Mouse (Mus musculus): ENCODE measurements at regions not wholly inside any gene's neighbourhood (a gene's known extent, or its start where the extent isn't known, plus 50 kb on each side); places are given as distances from the start of the nearest gene placed in this dataset.

DNA sequence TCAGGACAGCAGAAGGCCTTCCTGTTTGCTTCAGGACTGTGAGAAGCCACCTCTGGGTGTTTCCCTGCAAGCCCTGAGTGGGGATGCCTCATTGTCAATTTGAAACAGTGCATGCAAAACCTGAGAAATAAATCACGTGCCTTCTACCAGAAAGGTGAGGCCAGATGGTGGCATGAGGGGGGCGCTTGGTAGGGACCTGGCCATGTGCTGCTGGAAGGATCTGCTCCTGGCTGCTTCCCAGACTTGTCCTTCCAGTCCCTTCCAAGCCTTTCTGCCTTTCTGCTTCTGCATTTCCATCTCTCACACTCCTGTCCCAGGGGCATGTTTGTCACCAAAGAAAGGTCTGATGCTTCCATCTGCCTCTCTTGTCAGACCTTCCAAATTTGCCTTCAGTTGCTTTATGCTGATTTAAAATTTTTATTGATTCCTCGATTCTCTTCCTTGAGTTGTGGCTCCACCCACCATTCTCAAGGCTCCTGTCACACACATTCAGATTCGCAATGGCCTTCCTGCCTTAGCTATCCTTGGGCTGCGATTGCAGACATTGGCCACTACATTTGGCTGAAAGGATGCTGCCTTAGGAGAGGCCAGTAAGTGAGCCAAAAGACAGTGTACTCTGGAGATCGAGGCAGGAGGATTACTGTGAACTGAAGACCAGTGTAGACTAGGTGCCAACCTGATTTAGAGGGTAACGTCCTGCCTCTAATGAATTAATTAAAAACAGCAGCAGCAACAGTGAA, 289.9 kb downstream of the Tcerg1l start:
- no peak for TF ChIP-seq CTCF (IDR thresholded peaks at IDR 0.05; ENCODE audit: low read depth)
- TF ChIP-seq EP300 (optimal IDR thresholded peaks at IDR 0.05), result no peak

Measured in stomach, postnatal 0 days (tissue).